Mouse (Mus musculus): ENCODE results near the gene Exoc3l. TPM values are rescaled to one million over a fixed set of nuclear protein-coding genes. Genes with fewer than 3 reads are reported as not detected.
A peak's percentile ranks its signal among the peaks of the same experiment; 100 is the strongest.

Exoc3l gene
- polyA plus RNA-seq, 1 experiment: 12.7 TPM

- Histone ChIP-seq H3K4me3 (ENCODE audit: control insufficient read depth, insufficient read depth, low read length) (peak within 1 kb of the TSS; percentile 77), H3K27me3 (ENCODE audit: control insufficient read depth, insufficient read depth, low read length) (no peaks in the 10 kb centered on the region), H3K36me3 (ENCODE audit: control insufficient read depth, insufficient read depth, low read length) (no peaks in the 10 kb centered on the region), H3K27ac (ENCODE audit: control insufficient read depth, insufficient read depth, low read length) (peak within 1 kb of the TSS; percentile 52; the same call in 1 of the 2 replicates), H3K4me1 (replicated peaks; ENCODE audit: control insufficient read depth, insufficient read depth, low read length) (peaks cover 17% of the 10 kb centered on the region)
- 8% methylated on average over 43 of the region's 43 CpGs for WGBS
- TF ChIP-seq POLR2A (IDR thresholded peaks at IDR 0.05; ENCODE audit: control insufficient read depth, extremely low read depth, insufficient read depth, low read length, poor library complexity) (no peak), CTCF (IDR thresholded peaks at IDR 0.05; ENCODE audit: borderline replicate concordance, control insufficient read depth, extremely low read depth, insufficient read depth, low read length, poor library complexity) (no peak)
- peak; percentile 66 for DNase-seq
These were observed 6.0 kb downstream of the Exoc3l start, which contains the start of gene 4931428F04Rik for GRCm38 (mm10) chr8:105289805-105290460. Gene 4931428F04Rik (minus strand): TSS chr8:105289864.

- peak; percentile 97 for DNase-seq
- H3K4me3 ChIP-seq (ENCODE audit: control insufficient read depth, insufficient read depth, low read length): peak overlapping the region; percentile 77
- no peaks in the 10 kb centered on the region for H3K27me3 ChIP-seq (ENCODE audit: control insufficient read depth, insufficient read depth, low read length)
- H3K4me1 ChIP-seq (replicated peaks; ENCODE audit: control insufficient read depth, insufficient read depth, low read length): peaks cover 17% of the 10 kb centered on the region
- TF ChIP-seq POLR2A (IDR thresholded peaks at IDR 0.05; ENCODE audit: control insufficient read depth, extremely low read depth, insufficient read depth, low read length, poor library complexity) (peak; percentile 43; the same call in 1 of the 2 replicates), CTCF (IDR thresholded peaks at IDR 0.05; ENCODE audit: borderline replicate concordance, control insufficient read depth, extremely low read depth, insufficient read depth, low read length, poor library complexity) (0 out of 2 replicates have a peak, but pooled peaks have one; percentile 28)
- no peaks in the 10 kb centered on the region for H3K36me3 ChIP-seq (ENCODE audit: control insufficient read depth, insufficient read depth, low read length)
- under 1% methylated on average over 53 of the region's 53 CpGs for WGBS
- H3K27ac ChIP-seq (ENCODE audit: control insufficient read depth, insufficient read depth, low read length): peak overlapping the region; percentile 52; the same call in 1 of the 2 replicates
These were observed 6.8 kb downstream of the Exoc3l start for GRCm38 (mm10) chr8:105288958-105289732.

- Histone ChIP-seq H3K27me3 (ENCODE audit: control insufficient read depth, insufficient read depth, low read length) (no peaks in the 10 kb centered on the region), H3K27ac (ENCODE audit: control insufficient read depth, insufficient read depth, low read length) (no peak overlapping the region), H3K36me3 (ENCODE audit: control insufficient read depth, insufficient read depth, low read length) (no peaks in the 10 kb centered on the region), H3K4me1 (replicated peaks; ENCODE audit: control insufficient read depth, insufficient read depth, low read length) (peaks cover 17% of the 10 kb centered on the region), H3K4me3 (ENCODE audit: control insufficient read depth, insufficient read depth, low read length) (no peak overlapping the region)
- TF ChIP-seq CTCF (IDR thresholded peaks at IDR 0.05; ENCODE audit: borderline replicate concordance, control insufficient read depth, extremely low read depth, insufficient read depth, low read length, poor library complexity): no peak
- TF ChIP-seq POLR2A (IDR thresholded peaks at IDR 0.05; ENCODE audit: control insufficient read depth, extremely low read depth, insufficient read depth, low read length, poor library complexity): no peak
- DNase-seq: no peak
- 98% methylated on average over 5 of the region's 5 CpGs for WGBS
These were observed 7.7 kb downstream of the Exoc3l start for GRCm38 (mm10) chr8:105288231-105288630.

GRCm38 (mm10) chr8:105286907-105287306 is 9.0 kb downstream of the Exoc3l start:
- no peaks in the 10 kb centered on the region for H3K27me3 ChIP-seq (ENCODE audit: control insufficient read depth, insufficient read depth, low read length)
- H3K4me1 ChIP-seq (replicated peaks; ENCODE audit: control insufficient read depth, insufficient read depth, low read length): peaks cover 20% of the 10 kb centered on the region
- H3K36me3 ChIP-seq (ENCODE audit: control insufficient read depth, insufficient read depth, low read length): no peaks in the 10 kb centered on the region
- DNase-seq: no peak
- no peak overlapping the region for H3K27ac ChIP-seq (ENCODE audit: control insufficient read depth, insufficient read depth, low read length)
- WGBS: 89% methylated on average over 4 of the region's 4 CpGs
- no peak for TF ChIP-seq CTCF (IDR thresholded peaks at IDR 0.05; ENCODE audit: borderline replicate concordance, control insufficient read depth, extremely low read depth, insufficient read depth, low read length, poor library complexity)
- TF ChIP-seq POLR2A (IDR thresholded peaks at IDR 0.05; ENCODE audit: control insufficient read depth, extremely low read depth, insufficient read depth, low read length, poor library complexity): no peak
- no peak overlapping the region for H3K4me3 ChIP-seq (ENCODE audit: control insufficient read depth, insufficient read depth, low read length)

GRCm38 (mm10) chr8:105285514-105285913 is 10.4 kb downstream of the Exoc3l start:
- 94% methylated on average over 12 of the region's 12 CpGs for WGBS
- Histone ChIP-seq H3K27ac (ENCODE audit: control insufficient read depth, insufficient read depth, low read length) (no peak overlapping the region), H3K27me3 (ENCODE audit: control insufficient read depth, insufficient read depth, low read length) (no peaks in the 10 kb centered on the region), H3K4me3 (ENCODE audit: control insufficient read depth, insufficient read depth, low read length) (no peak overlapping the region), H3K36me3 (ENCODE audit: control insufficient read depth, insufficient read depth, low read length) (no peaks in the 10 kb centered on the region), H3K4me1 (replicated peaks; ENCODE audit: control insufficient read depth, insufficient read depth, low read length) (peaks cover 17% of the 10 kb centered on the region)
- TF ChIP-seq CTCF (IDR thresholded peaks at IDR 0.05; ENCODE audit: borderline replicate concordance, control insufficient read depth, extremely low read depth, insufficient read depth, low read length, poor library complexity): no peak
- TF ChIP-seq POLR2A (IDR thresholded peaks at IDR 0.05; ENCODE audit: control insufficient read depth, extremely low read depth, insufficient read depth, low read length, poor library complexity): no peak
- DNase-seq: no peak

- Histone ChIP-seq H3K36me3 (ENCODE audit: control insufficient read depth, insufficient read depth, low read length) (no peaks in the 10 kb centered on the region), H3K4me1 (replicated peaks; ENCODE audit: control insufficient read depth, insufficient read depth, low read length) (peaks cover 12% of the 10 kb centered on the region), H3K27me3 (ENCODE audit: control insufficient read depth, insufficient read depth, low read length) (no peaks in the 10 kb centered on the region; the same call in 1 of the 2 replicates), H3K4me3 (ENCODE audit: control insufficient read depth, insufficient read depth, low read length) (no peak overlapping the region), H3K27ac (ENCODE audit: control insufficient read depth, insufficient read depth, low read length) (no peak overlapping the region)
- WGBS: 70% methylated on average over 23 of the region's 23 CpGs
- DNase-seq: no peak
- peak; percentile 79 for TF ChIP-seq CTCF (IDR thresholded peaks at IDR 0.05; ENCODE audit: borderline replicate concordance, control insufficient read depth, extremely low read depth, insufficient read depth, low read length, poor library complexity)
- TF ChIP-seq POLR2A (IDR thresholded peaks at IDR 0.05; ENCODE audit: control insufficient read depth, extremely low read depth, insufficient read depth, low read length, poor library complexity): no peak
These were observed 12.8 kb downstream of the Exoc3l start for GRCm38 (mm10) chr8:105283074-105283473.
